Mouse (Mus musculus) heart, adult 2 months (tissue): ENCODE results near the gene Slc4a8. TPM values are rescaled to one million over a fixed set of nuclear protein-coding genes. Genes with fewer than 3 reads are reported as not detected.

Experiments
- DNase-seq, 2 experiments: peaks; one replicate each; pipeline ENCODE4 v3.0.0; 2021
- H3K27ac ChIP-seq: fragments of 200-600 bp; 2 replicates; pipeline ENCODE4 v1.8.1; 2022
- H3K27me3 ChIP-seq: fragments of 200-500 bp; 2 replicates; pipeline ENCODE4 v1.6.1; 2012; ENCODE audit warnings: mild to moderate bottlenecking, low read length, inconsistent platforms, mixed read lengths; ENCODE audit not compliant: control insufficient read depth, insufficient read depth
- H3K36me3 ChIP-seq: fragments of 200-500 bp; 2 replicates; pipeline ENCODE4 v1.6.1; 2012; ENCODE audit warnings: low read length, inconsistent platforms; ENCODE audit not compliant: control insufficient read depth, insufficient read depth
- H3K4me1 ChIP-seq: fragments of 200-500 bp; 2 replicates; pipeline ENCODE4 v1.6.1; 2011; ENCODE audit warnings: low read length; ENCODE audit not compliant: control insufficient read depth, insufficient read depth
- H3K4me3 ChIP-seq: fragments of 200-600 bp; 2 replicates; pipeline ENCODE4 v1.8.1; 2022
- H3K79me2 ChIP-seq: fragments of 200-500 bp; replicated peaks from 2 replicates; pipeline ENCODE4 v1.6.1; 2012; ENCODE audit warnings: mild to moderate bottlenecking, inconsistent platforms, low read length, moderate library complexity, mixed read lengths; ENCODE audit not compliant: control insufficient read depth, insufficient read depth
- H3K9ac ChIP-seq: fragments of 200-500 bp; 2 replicates; pipeline ENCODE4 v1.6.1; 2012; ENCODE audit warnings: low read depth, mild to moderate bottlenecking, control low read depth, inconsistent platforms, low read length, mixed read lengths
- CTCF ChIP-seq: fragments of 200-600 bp; IDR thresholded peaks from 2 replicates; pipeline ENCODE4 v1.8.1; 2022; ENCODE audit warnings: antibody characterized with exemption, mild to moderate bottlenecking, moderate library complexity
- EP300 ChIP-seq: fragments of 200-500 bp; IDR thresholded peaks from 2 replicates; pipeline ENCODE4 v1.6.1; 2011; ENCODE audit warnings: low read depth, low read length, control low read depth; ENCODE audit not compliant: insufficient read depth
- POLR2A ChIP-seq: fragments of 200-500 bp; IDR thresholded peaks from 2 replicates; pipeline ENCODE4 v1.6.1; 2011; ENCODE audit warnings: mild to moderate bottlenecking, low read depth, low read length, control low read depth; ENCODE audit not compliant: insufficient read depth
- WGBS: fragments of 180-500 bp; shearing (Covaris S2); methylation state at CpG from one replicate; pipeline ENCODE4 v1.1.7; 2018; 5-methylcytosine and 5-hydroxymethylcytosine counted together
- intact Hi-C: fragments of 180-260 bp; cut with DNase I; formaldehyde crosslinking; loops from one replicate; pipeline ENCODE4 v1.15.1; 2025
- polyA plus RNA-seq: library from polyadenylated mRNA; depleted of rRNA; stranded (reverse); fragments of >200 nt; gene quantifications from 2 replicates; pipeline ENCODE4 v1.2.3, GENCODE M21; 2012; rRNA removed
- total RNA-seq, 2 experiments: library from RNA; stranded (reverse); gene quantifications; 2 replicates each; pipeline ENCODE4 v1.2.3; 2021

The Slc4a8 gene
- total and polyA plus RNA-seq, 3 experiments = 0.96 to 4.1 (median 2.8) TPM

- DNase-seq = peak; percentile 50 to 61
- WGBS = 2% methylated on average over 16 of the region's 16 CpGs
- Histone ChIP-seq H3K27ac (no peak overlapping the region), H3K4me3 (no peak overlapping the region), H3K36me3 (no peaks in the 10 kb centered on the region), H3K27me3 (peaks cover 13% of the 10 kb centered on the region), H3K79me2 (no peaks in the 10 kb centered on the region), H3K4me1 (peaks cover 2% of the 10 kb centered on the region; the same call in 1 of the 2 replicates), H3K9ac (no peak overlapping the region)
- intact Hi-C loops = no loop called here
- TF ChIP-seq EP300 (no peak), CTCF (no peak), POLR2A (no peak)
Observed at GRCm38 (mm10) chr15:100873155-100873554, 111.6 kb downstream of the Slc4a8 start.

Other genes starting within 250 kb of the Slc4a8 start
- 10 to 100 TPM; 11.6 to 12.8 TPM for gene Tfcp2, start 209.7 kb upstream of the Slc4a8 start, total RNA-seq
- gene Tfcp2, start 209.7 kb upstream of the Slc4a8 start, polyA plus RNA-seq = 6.6 and 8.2 TPM in 2 replicates
- gene Pou6f1, start 161.8 kb upstream of the Slc4a8 start, total RNA-seq = 10 to 100 TPM in 1 of 2 experiments, 1 to 10 TPM in 1; 8.0 to 11.5 TPM
- 13.7 and 15.7 TPM in 2 replicates for gene Pou6f1, start 161.8 kb upstream of the Slc4a8 start, polyA plus RNA-seq
- 100 to 1,000 TPM; 157 to 180 TPM for gene Dazap2, start 146.4 kb upstream of the Slc4a8 start, total RNA-seq
- 486 and 542 TPM in 2 replicates for gene Dazap2, start 146.4 kb upstream of the Slc4a8 start, polyA plus RNA-seq
- 10 to 100 TPM; 11.6 to 12.9 TPM for gene Smagp, start 124.8 kb upstream of the Slc4a8 start, total RNA-seq
- gene Smagp, start 124.8 kb upstream of the Slc4a8 start, polyA plus RNA-seq = 19.5 and 21.1 TPM in 2 replicates
- gene Bin2, start 92.2 kb upstream of the Slc4a8 start, total RNA-seq = 1 to 10 TPM; 1.6 to 2.0 TPM
- gene Bin2, start 92.2 kb upstream of the Slc4a8 start, polyA plus RNA-seq = 1.3 and 3.0 TPM in 2 replicates
- gene Cela1, start 73.8 kb upstream of the Slc4a8 start, total RNA-seq = 1 to 10 TPM in 1 of 2 experiments, under 1 TPM in 1; 0.78 to 1.0 TPM
- 1.3 and 1.7 TPM in 2 replicates for gene Cela1, start 73.8 kb upstream of the Slc4a8 start, polyA plus RNA-seq
- gene Galnt6, start 32.4 kb upstream of the Slc4a8 start, total RNA-seq = under 1 TPM; 0.65 to 0.89 TPM
- 0.70 and 0.78 TPM in 2 replicates for gene Galnt6, start 32.4 kb upstream of the Slc4a8 start, polyA plus RNA-seq
- gene Scn8a, start 108.1 kb downstream of the Slc4a8 start, total RNA-seq = under 1 TPM in 1 of 2 experiments, not detected in 1; 0.02 TPM
- gene Scn8a, start 108.1 kb downstream of the Slc4a8 start, polyA plus RNA-seq = 0.09 TPM in 1 of 2 replicates, not detected in the other